Mouse (Mus musculus): ENCODE results near the gene Coq4.

Gene Coq4

GRCm38 (mm10) chr2:29802075-29802826 is 15.0 kb downstream of the Coq4 start, which contains the start of gene Slc27a4:
Gene Slc27a4 (plus strand): TSS chr2:29802634.
- peak; percentile 93 for DNase-seq (ENCODE audit: low spot score)

GRCm38 (mm10) chr2:29802827-29803201 is 15.5 kb downstream of the Coq4 start:
- DNase-seq (ENCODE audit: low spot score) = no peak

GRCm38 (mm10) chr2:29803400-29803831 is 16.1 kb downstream of the Coq4 start:
- no peak for DNase-seq (ENCODE audit: low spot score)

- no peak for DNase-seq (ENCODE audit: low spot score)
Measured at GRCm38 (mm10) chr2:29815678-29816371, 28.5 kb downstream of the Coq4 start.

GRCm38 (mm10) chr2:29817426-29818232 is 30.3 kb downstream of the Coq4 start:
- DNase-seq (ENCODE audit: low spot score) = peak; percentile 87

- no peak for DNase-seq (ENCODE audit: low spot score)
Measured at GRCm38 (mm10) chr2:29819363-29819762, 32.1 kb downstream of the Coq4 start.

- DNase-seq (ENCODE audit: low spot score) = peak; percentile 91
Measured at GRCm38 (mm10) chr2:29820025-29820817, 32.9 kb downstream of the Coq4 start, which contains the start of gene Urm1. Gene Urm1 (plus strand): TSS chr2:29820075.

- no peak for DNase-seq (ENCODE audit: low spot score)
Measured at GRCm38 (mm10) chr2:29826318-29826925, 39.1 kb downstream of the Coq4 start.

- DNase-seq (ENCODE audit: low spot score) = peak; percentile 95
Measured at GRCm38 (mm10) chr2:29826926-29827708, 39.8 kb downstream of the Coq4 start.

DNA sequence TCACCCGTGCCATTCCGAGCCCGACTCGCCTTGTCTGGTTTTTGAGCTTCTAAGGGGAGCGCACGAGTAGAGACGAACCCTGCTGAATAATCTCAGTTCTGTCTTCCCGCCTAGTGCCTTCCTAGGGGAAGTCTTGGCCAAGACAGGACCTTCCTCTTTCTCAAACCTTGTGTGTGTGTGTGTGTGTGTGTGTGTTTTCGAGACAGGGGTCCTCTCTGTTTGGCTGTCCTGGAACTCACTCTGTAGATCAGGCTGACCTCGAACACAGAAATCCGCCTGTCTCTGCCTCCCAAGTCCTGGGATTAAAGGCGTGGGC is 40.4 kb downstream of the Coq4 start:
- no peak for DNase-seq (ENCODE audit: low spot score)

DNA sequence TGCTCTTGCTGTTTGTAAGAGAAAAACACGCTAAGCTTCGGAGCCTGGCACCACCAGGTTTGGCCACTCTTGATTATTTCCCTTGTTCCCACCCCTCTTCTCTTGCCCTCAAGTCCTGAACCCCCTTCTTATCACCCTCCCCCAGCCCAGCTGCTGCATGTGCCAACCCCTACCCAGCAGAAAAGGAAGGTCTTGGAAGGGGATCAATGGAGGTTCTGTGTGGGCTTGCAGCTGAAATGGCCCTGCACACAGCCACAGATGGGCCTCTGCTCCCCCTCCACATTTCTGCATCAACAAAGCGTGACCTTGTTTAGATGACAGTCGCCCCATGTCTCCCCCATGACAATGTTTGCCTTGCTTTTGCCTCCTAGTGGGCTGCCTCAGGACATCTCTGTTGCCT is 43.8 kb downstream of the Coq4 start:
- no peak for DNase-seq (ENCODE audit: low spot score)

DNA sequence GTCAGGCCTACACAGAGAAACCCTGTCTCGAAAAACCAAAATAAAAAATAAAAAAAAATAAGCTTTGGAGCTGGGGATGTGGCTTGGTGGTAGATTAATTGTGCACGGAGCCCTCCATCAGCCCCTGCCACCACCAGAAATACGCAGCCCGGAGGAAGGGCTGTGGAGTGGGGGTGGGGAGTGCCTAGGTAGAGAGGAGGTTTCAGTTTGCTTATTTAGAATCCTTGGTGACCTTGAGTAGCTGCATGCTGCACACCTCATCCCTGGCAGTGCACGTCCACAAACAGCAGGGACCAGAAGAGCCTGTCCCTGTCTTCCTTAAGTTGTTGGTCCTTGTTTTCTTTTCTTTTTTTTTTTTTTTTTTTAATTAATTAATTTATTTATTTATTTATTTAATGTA is 46.5 kb downstream of the Coq4 start:
- no peak for DNase-seq (ENCODE audit: low spot score)

- DNase-seq (ENCODE audit: low spot score) = no peak
Measured at GRCm38 (mm10) chr2:29835391-29835899, 48.2 kb downstream of the Coq4 start.

DNA sequence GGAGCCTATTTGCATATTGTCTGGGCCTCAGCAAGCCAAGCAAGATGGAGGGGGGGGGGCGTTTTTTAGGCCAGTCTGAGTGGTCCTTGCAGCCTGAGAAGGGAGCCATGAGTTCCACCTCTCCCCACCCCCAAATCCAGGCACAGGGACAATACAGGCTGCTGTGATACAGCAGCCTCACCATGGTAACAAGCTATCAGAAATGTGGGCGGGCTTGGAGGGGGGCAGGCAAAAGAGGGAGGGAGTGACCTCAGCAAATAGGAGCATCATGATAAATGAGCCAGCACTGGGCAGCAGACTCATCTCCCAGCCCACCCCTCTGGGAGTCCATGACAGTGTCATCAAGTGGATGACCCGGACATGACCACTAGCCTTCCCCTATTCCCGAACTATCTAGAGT is 52.2 kb downstream of the Coq4 start:
- no peak for DNase-seq (ENCODE audit: low spot score)

DNA sequence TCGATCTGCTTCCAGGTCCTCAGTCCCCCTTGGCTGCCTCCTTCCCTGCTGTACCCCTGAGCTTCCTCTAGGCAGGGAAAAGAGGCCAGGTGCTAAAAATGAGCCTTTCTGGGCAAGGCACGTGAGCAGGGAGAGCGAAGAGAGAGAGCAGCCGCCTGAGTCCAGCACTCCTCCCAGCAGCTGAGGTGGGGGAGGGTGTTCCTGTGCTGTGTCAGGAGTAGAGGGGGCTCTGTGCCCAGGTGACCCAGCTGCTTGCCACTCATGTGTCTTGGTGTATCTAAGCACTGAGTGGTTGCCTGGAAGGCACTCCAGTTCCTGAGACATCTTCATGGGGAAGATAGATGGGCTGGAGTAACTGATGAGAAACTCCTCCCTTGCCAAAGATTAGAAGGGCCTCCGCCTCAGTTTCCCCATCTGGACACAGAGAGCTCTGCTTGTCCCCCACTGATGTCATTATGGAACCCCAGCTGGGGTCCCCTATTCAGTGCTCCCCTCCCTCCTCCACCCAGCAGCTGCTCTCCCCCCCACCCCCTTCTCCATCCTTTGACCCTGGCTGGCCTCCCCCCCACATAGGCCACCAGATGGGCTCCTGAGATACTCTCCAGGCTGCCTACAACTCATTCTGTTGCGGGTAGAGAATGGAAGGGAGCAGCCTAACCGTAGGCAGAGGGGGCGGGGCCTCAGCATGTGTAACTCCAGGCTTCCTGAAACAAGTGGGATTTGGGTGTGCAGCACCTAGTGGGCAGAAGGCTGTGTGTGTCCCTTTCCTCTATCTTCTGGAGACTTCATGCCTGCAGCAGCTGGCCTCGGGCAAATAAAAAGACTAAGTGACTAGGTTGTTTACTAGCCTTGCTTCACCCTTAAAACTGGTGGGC is 56.2 kb downstream of the Coq4 start:
- DNase-seq (ENCODE audit: low spot score) = no peak

DNA sequence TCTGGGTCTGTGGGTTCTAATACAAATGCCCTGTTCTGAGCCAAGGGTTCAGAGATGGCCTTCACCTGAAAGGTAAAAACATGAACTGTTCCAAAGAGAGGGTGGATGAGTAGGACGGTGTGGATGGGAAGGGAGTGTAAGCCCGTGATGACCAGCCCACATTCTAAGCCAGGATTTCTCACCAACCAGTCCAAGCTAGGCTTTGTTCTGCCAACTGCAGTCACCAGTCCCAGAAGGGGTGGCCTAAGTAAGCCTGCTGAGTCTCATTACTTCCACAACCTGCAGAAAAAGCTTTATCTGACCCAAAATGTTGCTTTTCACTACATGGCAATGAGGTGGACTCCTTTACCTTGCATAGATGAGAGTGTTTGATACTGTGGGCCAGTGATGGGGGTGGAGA is 56.8 kb downstream of the Coq4 start:
- DNase-seq (ENCODE audit: low spot score) = no peak

DNA sequence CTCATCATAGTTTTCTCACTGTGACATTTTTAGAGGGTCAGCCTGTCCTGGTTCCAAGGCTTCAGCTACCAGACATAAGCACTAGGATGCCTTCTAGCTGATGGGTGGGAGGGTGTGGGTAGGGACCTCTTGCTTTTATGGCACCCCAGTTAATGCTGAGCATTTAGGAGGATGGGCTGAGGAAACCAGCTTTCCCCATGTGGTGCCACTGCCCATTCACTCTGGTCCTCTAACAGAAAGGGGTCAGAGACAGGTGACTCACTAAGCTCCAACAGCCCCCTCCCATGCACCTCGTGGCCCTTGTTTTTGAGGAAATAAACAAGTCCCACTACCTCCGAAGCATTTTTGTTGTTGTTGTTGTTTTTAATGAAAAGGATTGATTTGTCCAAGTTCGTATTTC is 57.4 kb downstream of the Coq4 start:
- no peak for DNase-seq (ENCODE audit: low spot score)

DNA sequence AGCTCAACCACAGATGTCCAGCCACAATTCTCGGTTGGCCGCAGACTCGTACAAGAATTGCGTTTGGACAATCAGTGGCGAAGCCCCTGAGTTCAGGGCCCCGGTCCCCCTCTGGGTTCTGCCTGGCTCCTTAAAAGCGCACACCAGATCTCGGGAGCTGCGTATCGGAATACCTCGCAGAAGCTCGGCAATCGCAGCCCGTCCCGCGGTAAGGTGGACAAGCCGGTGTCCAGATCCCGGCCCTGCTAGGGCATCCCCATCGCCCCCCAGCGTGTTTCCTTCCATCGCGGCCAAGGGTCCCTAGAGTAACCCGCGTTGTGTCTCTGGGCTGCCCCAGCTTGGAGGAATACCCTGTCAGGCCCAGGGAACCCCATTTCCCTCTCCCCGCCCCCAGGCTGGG is 58.3 kb downstream of the Coq4 start:
- no peak for DNase-seq (ENCODE audit: low spot score)

DNA sequence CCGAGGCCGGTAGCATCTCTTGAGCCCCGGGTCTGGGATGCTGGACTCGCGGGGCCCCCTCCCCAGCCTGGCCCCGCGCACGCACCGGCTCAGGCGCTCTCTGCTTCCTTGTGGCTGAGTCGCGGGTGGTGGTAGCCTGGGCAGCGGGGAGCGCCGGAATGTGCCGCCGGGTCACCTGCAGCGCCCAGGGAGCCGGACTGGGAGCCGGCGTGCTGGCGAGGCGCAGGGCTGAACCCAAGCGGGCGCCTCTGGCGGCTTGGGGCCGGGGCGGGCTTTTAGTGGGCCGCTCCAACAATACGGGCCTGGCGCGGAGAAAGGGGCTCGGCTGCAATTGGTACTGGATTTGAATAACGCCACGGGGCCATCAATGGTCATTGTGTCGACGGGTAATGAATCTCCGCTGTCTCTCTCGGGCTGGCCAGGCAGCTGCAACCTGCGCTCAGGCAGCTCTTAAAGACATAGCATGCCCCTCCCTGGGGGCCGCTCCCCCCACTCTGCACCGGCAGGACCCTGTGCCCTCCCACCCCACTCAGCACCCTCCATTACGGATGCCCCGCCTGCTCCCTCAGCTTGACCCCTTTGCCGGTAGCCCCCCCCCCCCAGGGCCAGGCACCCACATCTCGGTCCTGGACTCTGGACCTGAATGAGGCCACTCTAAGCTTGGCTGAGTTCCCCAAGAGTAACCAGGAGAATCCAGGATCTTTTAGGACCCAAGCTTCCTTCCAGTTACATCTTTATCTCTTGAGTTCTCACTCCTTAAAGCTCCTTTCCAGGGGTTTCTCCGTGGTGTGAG is 59.0 kb downstream of the Coq4 start:
- DNase-seq (ENCODE audit: low spot score) = peak; percentile 23
